Mouse (Mus musculus) T-cell, adult 2 months (primary cell): ENCODE results near the gene Wee1.
"Not testable (repeated sequence)": the region's sequence is repeated elsewhere in the genome, so short reads cannot be mapped to it uniquely, and the experiment has no call there.

Source experiments
- DNase-seq: peaks from one replicate; pipeline ENCODE4 v3.0.0; 2022; ENCODE audit warnings: low spot score

Gene Wee1

GRCm38 (mm10) chr7:110122565-110123422 is 948 bp downstream of the Wee1 start:
- DNase-seq = peak; percentile 59

- DNase-seq = peak; percentile 9
Measured at GRCm38 (mm10) chr7:110123844-110124555, 2.2 kb downstream of the Wee1 start.

- DNase-seq = no peak
Measured at GRCm38 (mm10) chr7:110128566-110128965, 6.7 kb downstream of the Wee1 start.

- not testable (repeated sequence) for DNase-seq
Measured at GRCm38 (mm10) chr7:110132272-110132671, 10.4 kb downstream of the Wee1 start.

- DNase-seq = no peak
Measured at GRCm38 (mm10) chr7:110133988-110134387, 12.1 kb downstream of the Wee1 start.

GRCm38 (mm10) chr7:110138538-110138937 is 16.7 kb downstream of the Wee1 start:
- no peak for DNase-seq

GRCm38 (mm10) chr7:110143863-110144262 is 22.0 kb downstream of the Wee1 start:
- DNase-seq = no peak

GRCm38 (mm10) chr7:110152891-110153290 is 31.0 kb downstream of the Wee1 start:
- DNase-seq = no peak

GRCm38 (mm10) chr7:110156712-110157260 is 34.9 kb downstream of the Wee1 start:
- DNase-seq = no peak

- no peak for DNase-seq
Measured at GRCm38 (mm10) chr7:110157261-110157910, 35.5 kb downstream of the Wee1 start.

- DNase-seq = no peak
Measured at GRCm38 (mm10) chr7:110158073-110158472, 36.2 kb downstream of the Wee1 start.

GRCm38 (mm10) chr7:110160109-110160508 is 38.3 kb downstream of the Wee1 start:
- not testable (repeated sequence) for DNase-seq

GRCm38 (mm10) chr7:110160601-110161000 is 38.8 kb downstream of the Wee1 start:
- no peak for DNase-seq

GRCm38 (mm10) chr7:110163024-110163423 is 41.2 kb downstream of the Wee1 start:
- DNase-seq = no peak

GRCm38 (mm10) chr7:110164103-110164681 is 42.3 kb downstream of the Wee1 start:
- peak; percentile 74 for DNase-seq

- peak; percentile 89 for DNase-seq
Measured at GRCm38 (mm10) chr7:110164712-110165122, 42.9 kb downstream of the Wee1 start.

GRCm38 (mm10) chr7:110166233-110166632 is 44.4 kb downstream of the Wee1 start:
- no peak for DNase-seq

GRCm38 (mm10) chr7:110179208-110179607 is 57.4 kb downstream of the Wee1 start:
- no peak for DNase-seq

GRCm38 (mm10) chr7:110180613-110181012 is 58.8 kb downstream of the Wee1 start:
- no peak for DNase-seq

GRCm38 (mm10) chr7:110181446-110181845 is 59.6 kb downstream of the Wee1 start:
- no peak for DNase-seq

GRCm38 (mm10) chr7:110184608-110185007 is 62.8 kb downstream of the Wee1 start:
- no peak for DNase-seq

GRCm38 (mm10) chr7:110189951-110190350 is 68.1 kb downstream of the Wee1 start:
- no peak for DNase-seq
